Mouse (Mus musculus) MEL (cell line): ENCODE results near the gene Rbms3.

ENCODE experiments used
- CHD2 ChIP-seq: IDR thresholded peaks from 2 replicates; pipeline ENCODE4 v1.6.1; 2011; ENCODE audit warnings: low read length, improper control_type of control experiment
- E2F4 ChIP-seq: IDR thresholded peaks from 2 replicates; pipeline ENCODE4 v1.6.1; 2011; ENCODE audit warnings: low read depth, low read length, improper control_type of control experiment, borderline replicate concordance
- ZC3H11A ChIP-seq: IDR thresholded peaks from 2 replicates; pipeline ENCODE4 v1.6.1; 2012; ENCODE audit warnings: low read depth, mild to moderate bottlenecking, inconsistent platforms, low read length, improper control_type of control experiment

GRCm38 (mm10) chr9:117627173-117627572 is 2.5 kb downstream of the Rbms3 start:
- TF ChIP-seq ZC3H11A (no peak), E2F4 (no peak), CHD2 (no peak)
